Mouse (Mus musculus): ENCODE measurements around the gene Ets1. TPM values are rescaled to one million over a fixed set of nuclear protein-coding genes. Genes with fewer than 3 reads are reported as not detected.

Gene Ets1
- polyA plus RNA-seq, 1 experiment, result 34.5 TPM

DNA sequence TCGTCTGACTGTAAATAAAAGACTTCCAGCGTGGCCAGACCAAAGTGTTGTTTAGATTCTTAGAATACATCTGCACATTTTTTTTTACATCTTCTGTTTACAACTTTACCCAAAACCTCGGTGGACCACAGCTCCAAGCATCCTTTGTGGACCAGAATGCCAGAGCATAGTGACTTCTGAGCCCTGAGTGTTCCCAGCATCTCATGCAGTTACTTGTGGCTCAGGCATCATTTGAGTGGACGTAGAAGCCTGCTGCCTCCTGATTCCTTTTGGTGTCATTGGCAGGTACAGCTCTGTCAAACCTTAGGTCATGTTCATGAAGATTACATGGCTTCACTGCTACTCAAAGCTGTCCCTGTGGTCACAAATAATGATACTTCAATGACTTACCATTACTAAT lies 93.2 kb downstream of the Ets1 start:
- H3K4me3 ChIP-seq (replicated peaks; ENCODE audit: control insufficient read depth, low read depth, low read length), result no peak overlapping the region
- TF ChIP-seq POLR2A (IDR thresholded peaks at IDR 0.05; ENCODE audit: borderline replicate concordance, control insufficient read depth, low read depth, low read length) (no peak), CTCF (IDR thresholded peaks at IDR 0.05; ENCODE audit: control insufficient read depth, insufficient read depth, low read length) (no peak)
- H3K27ac ChIP-seq (ENCODE audit: control insufficient read depth, insufficient read depth, low read depth, low read length, poor library complexity), result no peak overlapping the region
- 73% methylated on average over 4 of the region's 4 CpGs for WGBS
- no peaks in the 10 kb centered on the region; the same call in 1 of the 2 replicates for H3K4me1 ChIP-seq (ENCODE audit: control insufficient read depth, insufficient read depth, low read length)

- no peaks in the 10 kb centered on the region; the same call in 1 of the 2 replicates for H3K4me1 ChIP-seq (ENCODE audit: control insufficient read depth, insufficient read depth, low read length)
- no peak overlapping the region for H3K4me3 ChIP-seq (replicated peaks; ENCODE audit: control insufficient read depth, low read depth, low read length)
- no peak for TF ChIP-seq CTCF (IDR thresholded peaks at IDR 0.05; ENCODE audit: control insufficient read depth, insufficient read depth, low read length)
- TF ChIP-seq POLR2A (IDR thresholded peaks at IDR 0.05; ENCODE audit: borderline replicate concordance, control insufficient read depth, low read depth, low read length), result no peak
- 78% methylated on average over 9 of the region's 9 CpGs for WGBS
- H3K27ac ChIP-seq (ENCODE audit: control insufficient read depth, insufficient read depth, low read depth, low read length, poor library complexity), result no peak overlapping the region
Observed at GRCm38 (mm10) chr9:32730001-32730655, 94.1 kb downstream of the Ets1 start.

- 63% methylated on average over 13 of the region's 13 CpGs for WGBS
- TF ChIP-seq CTCF (IDR thresholded peaks at IDR 0.05; ENCODE audit: control insufficient read depth, insufficient read depth, low read length) (no peak), POLR2A (IDR thresholded peaks at IDR 0.05; ENCODE audit: borderline replicate concordance, control insufficient read depth, low read depth, low read length) (no peak)
- H3K4me3 ChIP-seq (replicated peaks; ENCODE audit: control insufficient read depth, low read depth, low read length), result no peak overlapping the region
- 0 out of 2 replicates have a peak overlapping the region, but pooled peaks have one; percentile 15 for H3K27ac ChIP-seq (ENCODE audit: control insufficient read depth, insufficient read depth, low read depth, low read length, poor library complexity)
- H3K4me1 ChIP-seq (ENCODE audit: control insufficient read depth, insufficient read depth, low read length), result no peaks in the 10 kb centered on the region; the same call in 1 of the 2 replicates
Observed at GRCm38 (mm10) chr9:32730656-32731590, 94.9 kb downstream of the Ets1 start.

DNA sequence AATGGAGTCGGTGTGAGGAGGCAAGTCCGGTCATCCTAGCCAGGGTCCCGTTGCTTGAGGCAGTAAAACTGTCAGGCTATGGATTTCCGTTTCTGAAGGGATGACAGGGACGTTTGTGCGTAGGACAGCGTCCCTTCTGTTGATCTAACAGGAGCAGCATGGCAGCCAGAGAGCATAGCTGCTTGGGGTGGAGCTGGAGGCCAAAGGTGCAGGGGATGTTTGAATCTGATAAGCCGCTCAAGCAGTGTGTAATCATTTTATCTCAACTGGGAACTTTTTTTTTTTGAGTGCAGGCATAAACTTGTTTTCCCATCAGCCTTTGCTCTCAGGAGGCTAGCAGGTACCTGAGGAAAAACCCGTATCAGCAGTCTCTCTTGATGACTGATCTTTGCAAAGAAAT lies 95.8 kb downstream of the Ets1 start:
- Histone ChIP-seq H3K27ac (ENCODE audit: control insufficient read depth, insufficient read depth, low read depth, low read length, poor library complexity) (no peak overlapping the region), H3K4me1 (ENCODE audit: control insufficient read depth, insufficient read depth, low read length) (no peaks in the 10 kb centered on the region; the same call in 1 of the 2 replicates), H3K4me3 (replicated peaks; ENCODE audit: control insufficient read depth, low read depth, low read length) (no peak overlapping the region)
- no peak for TF ChIP-seq CTCF (IDR thresholded peaks at IDR 0.05; ENCODE audit: control insufficient read depth, insufficient read depth, low read length)
- TF ChIP-seq POLR2A (IDR thresholded peaks at IDR 0.05; ENCODE audit: borderline replicate concordance, control insufficient read depth, low read depth, low read length), result no peak
- WGBS, result 76% methylated on average over 9 of the region's 9 CpGs

DNA sequence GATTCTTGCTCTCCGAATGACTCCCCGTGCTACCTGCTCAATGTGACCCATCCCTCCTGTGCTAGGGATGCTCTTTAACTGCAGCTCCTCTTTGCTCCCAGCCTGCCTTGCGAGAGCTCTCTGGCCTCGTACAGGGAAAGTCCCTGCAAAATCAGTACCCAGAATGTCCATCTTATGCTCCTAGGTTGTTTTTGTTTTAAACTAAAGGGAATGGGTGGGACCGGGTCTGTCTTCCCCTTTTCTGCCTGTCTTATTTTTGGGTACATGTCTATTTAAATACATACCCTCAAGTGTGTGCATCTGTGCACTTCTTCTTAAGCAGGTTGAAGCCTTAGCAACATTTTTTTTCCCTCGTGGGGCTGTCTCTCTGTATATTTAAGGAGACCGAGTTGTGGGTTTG lies 99.0 kb downstream of the Ets1 start:
- TF ChIP-seq POLR2A (IDR thresholded peaks at IDR 0.05; ENCODE audit: borderline replicate concordance, control insufficient read depth, low read depth, low read length), result no peak
- TF ChIP-seq CTCF (IDR thresholded peaks at IDR 0.05; ENCODE audit: control insufficient read depth, insufficient read depth, low read length), result no peak
- H3K4me1 ChIP-seq (ENCODE audit: control insufficient read depth, insufficient read depth, low read length), result no peaks in the 10 kb centered on the region; the same call in 1 of the 2 replicates
- no peak overlapping the region for H3K4me3 ChIP-seq (replicated peaks; ENCODE audit: control insufficient read depth, low read depth, low read length)
- no peak overlapping the region for H3K27ac ChIP-seq (ENCODE audit: control insufficient read depth, insufficient read depth, low read depth, low read length, poor library complexity)
- 70% methylated on average over 7 of the region's 7 CpGs for WGBS

GRCm38 (mm10) chr9:32736051-32736450 lies 100.0 kb downstream of the Ets1 start:
- no peak overlapping the region for H3K4me3 ChIP-seq (replicated peaks; ENCODE audit: control insufficient read depth, low read depth, low read length)
- H3K4me1 ChIP-seq (ENCODE audit: control insufficient read depth, insufficient read depth, low read length), result peaks cover 2% of the 10 kb centered on the region; the same call in 1 of the 2 replicates
- peak overlapping the region; percentile 5; the same call in 1 of the 2 replicates for H3K27ac ChIP-seq (ENCODE audit: control insufficient read depth, insufficient read depth, low read depth, low read length, poor library complexity)
- TF ChIP-seq CTCF (IDR thresholded peaks at IDR 0.05; ENCODE audit: control insufficient read depth, insufficient read depth, low read length), result no peak
- TF ChIP-seq POLR2A (IDR thresholded peaks at IDR 0.05; ENCODE audit: borderline replicate concordance, control insufficient read depth, low read depth, low read length), result no peak
- WGBS, result 71% methylated on average over 9 of the region's 9 CpGs

DNA sequence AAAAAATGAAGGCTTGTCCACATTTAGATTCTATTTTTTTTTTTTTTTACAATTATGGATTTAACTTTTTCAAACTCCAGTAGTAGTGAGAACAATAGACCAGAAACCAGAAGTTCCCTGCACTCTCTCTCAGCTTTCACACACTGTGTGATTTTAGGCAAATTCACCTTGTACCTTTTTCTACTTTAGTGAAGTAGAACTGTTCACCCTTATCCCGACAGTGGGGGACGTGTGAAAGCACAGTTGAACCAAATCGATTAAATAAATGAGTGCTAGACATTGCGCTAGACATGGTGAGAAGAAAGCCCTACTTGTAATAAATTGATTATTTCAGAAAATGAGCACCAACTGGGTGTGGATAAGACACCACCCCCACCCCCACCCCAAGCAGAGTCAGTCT lies 104.0 kb downstream of the Ets1 start:
- H3K4me3 ChIP-seq (replicated peaks; ENCODE audit: control insufficient read depth, low read depth, low read length), result no peak overlapping the region
- no peak for TF ChIP-seq CTCF (IDR thresholded peaks at IDR 0.05; ENCODE audit: control insufficient read depth, insufficient read depth, low read length)
- no peak for TF ChIP-seq POLR2A (IDR thresholded peaks at IDR 0.05; ENCODE audit: borderline replicate concordance, control insufficient read depth, low read depth, low read length)
- H3K4me1 ChIP-seq (ENCODE audit: control insufficient read depth, insufficient read depth, low read length), result peaks cover 2% of the 10 kb centered on the region; the same call in 1 of the 2 replicates
- WGBS, result 83% methylated on average over 4 of the region's 4 CpGs
- no peak overlapping the region for H3K27ac ChIP-seq (ENCODE audit: control insufficient read depth, insufficient read depth, low read depth, low read length, poor library complexity)

All from bone marrow, adult 2 months (tissue).